Mouse (Mus musculus): Measurements from ENCODE around the gene Spic.
"Not testable (repeated sequence)": the region's sequence is repeated elsewhere in the genome, so short reads cannot be mapped to it uniquely, and the experiment has no call there.

Gene Spic

DNA sequence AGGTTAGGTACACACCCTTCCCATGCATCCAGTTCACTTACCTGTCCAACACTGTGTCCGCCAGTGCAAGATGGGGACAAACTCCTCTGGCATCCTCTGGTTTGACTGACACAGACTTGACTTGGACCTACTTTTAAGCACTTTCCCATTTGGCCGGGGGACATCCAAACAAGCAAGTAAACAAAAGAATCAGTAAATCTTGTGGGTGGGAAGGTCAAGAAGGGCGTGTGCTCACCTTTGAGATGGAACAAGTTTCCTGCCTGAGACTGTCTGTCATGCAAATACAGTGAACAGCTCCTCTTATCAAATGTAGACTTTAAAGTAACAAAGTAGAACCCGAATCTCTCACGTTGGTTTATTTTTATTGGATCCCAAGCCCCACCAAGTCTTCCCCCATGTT lies at the start of gene Spic:
Gene Spic, minus strand, starts transcription at position 91 of the 400 bp plus-strand sequence.
- DNase-seq (ENCODE audit: low spot score in 2 of 2): no peak

DNA sequence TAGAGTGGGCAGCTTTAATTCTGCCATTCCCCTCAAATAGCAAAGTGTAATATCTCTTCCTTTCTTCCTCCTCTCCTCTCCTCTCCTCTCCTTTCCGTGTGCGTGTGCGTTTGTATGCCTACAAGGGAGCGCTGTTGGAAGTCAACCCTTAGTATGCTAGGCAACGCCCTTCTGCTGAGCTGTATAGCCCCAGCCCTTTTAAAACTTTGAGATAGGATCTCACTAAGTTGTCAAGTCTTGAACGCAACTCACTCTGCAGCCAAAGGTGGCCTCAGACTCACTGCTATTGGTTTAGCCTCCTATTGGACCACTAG lies 47.5 kb upstream of the Spic start:
- no peak for DNase-seq (ENCODE audit: low spot score in 2 of 2)

DNA sequence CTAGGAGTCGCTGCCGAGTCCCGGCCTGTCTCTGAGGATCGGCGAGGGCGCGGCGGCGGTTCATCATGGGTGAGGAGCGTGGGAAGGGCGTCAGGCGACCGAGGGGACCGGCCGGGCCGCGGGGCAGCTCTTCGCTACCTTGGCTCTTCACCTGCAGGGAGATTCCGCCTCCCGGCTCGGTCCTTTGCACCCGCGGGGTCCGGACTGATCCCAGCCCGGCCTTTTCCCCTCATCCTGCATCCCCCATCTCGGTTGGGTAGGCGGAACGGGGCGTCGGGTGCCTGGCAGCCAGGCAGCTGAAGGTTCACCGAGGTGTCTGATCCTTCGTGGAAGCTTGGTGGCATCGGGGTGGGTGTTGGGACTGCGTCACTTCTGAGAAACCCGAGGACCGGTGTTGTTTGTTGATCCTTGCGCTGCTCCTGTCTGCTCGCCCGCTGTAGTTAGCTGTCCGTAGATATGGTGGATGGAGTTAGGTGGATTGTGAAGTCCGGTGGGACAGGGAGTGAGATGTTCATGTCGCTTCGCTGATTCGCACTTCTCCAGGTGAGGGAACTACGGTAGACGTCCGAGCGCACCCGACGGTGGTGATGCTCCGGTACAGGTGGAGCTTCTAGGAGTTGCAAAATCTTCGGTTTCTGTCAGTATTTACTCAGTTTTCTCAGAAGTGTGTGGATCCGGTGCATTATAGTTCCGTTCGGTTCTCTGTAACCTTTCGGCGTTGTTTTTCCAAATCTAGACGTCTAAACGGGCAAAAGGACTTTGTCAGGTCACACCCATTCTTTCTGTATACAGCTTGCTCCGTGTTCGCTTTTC lies 46.9 kb upstream of the Spic start:
- peak in 1 of 2 experiments; percentile 9 for DNase-seq (ENCODE audit: low spot score in 2 of 2)

DNA sequence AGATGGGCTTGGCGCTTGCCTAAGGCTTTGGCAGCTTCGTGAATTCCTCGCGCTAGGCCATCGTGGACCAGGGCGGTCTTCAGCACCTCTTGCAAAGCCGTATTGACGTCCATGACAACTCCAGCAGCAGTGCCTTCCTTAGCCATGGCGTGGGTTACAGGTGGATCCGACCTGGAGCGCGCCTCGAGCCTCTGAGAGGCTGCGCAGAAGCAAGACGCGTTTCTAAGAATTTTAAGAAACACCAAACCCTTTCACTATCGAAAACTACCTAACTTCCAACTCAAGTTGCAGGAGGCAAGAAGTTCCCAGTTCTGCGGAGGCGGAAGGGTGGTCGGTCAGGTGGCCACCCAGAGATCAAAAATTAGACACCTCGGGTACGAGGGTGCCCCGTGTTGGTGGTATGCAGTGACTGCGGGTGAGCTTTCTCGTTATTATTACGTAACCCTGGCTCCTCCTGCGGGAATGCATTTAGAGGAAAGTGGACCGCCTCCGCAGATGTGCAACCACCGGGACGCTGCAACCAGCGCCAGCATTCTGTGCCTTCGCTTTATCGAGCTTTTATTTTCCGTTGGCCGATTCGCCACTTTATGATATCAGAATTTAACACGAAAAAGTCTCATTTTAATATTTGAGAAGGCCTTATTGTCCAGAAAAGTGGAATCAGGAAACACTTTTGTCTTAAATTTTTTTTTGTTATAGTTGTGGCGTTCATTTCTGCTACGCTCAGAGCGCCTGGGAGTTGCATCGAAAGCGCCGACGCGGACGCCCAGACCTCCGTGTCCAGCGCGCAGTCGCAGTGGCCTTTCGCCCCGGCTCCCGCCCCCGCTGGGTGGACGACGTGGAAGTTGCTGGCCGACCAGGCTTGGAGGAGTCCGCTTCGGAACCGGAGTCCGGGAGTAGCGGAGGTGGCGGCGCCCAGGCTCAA lies 46.0 kb upstream of the Spic start, which contains the start of gene Arl1:
Gene Arl1, plus strand, starts transcription at position 288 of the 925 bp plus-strand sequence.
- peak; percentile 86 for DNase-seq (ENCODE audit: low spot score in 2 of 2)

DNA sequence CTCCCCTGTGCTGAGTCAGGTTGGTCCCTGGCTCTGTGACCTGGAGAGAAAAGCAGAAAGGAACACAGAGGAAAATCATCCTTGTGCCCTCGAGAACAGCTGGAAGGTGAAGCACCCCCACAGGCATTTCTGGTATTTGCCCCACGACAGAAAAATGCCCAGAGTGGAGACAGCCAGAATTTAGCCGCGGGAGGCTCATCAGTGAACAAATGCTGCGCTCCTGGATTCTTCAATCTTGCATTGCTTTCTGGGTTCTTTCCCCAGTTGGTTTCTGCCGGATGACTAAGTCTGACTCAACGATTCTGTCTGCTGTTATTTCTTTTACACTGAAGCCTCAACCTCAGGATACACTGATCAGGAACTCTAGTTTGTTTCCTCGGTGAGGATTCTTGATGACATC lies 43.4 kb upstream of the Spic start:
- no peak for DNase-seq (ENCODE audit: low spot score in 2 of 2)

DNA sequence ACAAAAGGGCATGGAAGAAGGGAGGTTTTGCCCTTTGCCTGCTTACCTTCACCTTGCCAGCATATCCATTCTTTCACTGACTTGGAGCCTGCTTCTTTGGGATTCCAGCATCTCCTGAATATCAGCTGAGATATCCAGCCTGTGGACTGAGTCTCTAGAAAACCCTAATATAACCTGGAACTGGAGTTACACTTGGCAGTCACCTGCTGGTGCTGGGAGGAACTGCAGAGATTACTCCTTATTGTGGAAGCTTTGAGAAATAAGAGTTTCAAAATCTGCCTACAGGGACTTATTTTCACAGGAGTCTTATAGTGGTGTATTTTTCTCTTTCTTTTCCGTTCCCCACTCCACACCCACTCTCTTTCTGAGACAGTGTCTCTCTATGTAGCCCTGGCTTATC lies 42.3 kb upstream of the Spic start:
- peak; percentile 37 to 48 for DNase-seq (ENCODE audit: low spot score in 2 of 2)

DNA sequence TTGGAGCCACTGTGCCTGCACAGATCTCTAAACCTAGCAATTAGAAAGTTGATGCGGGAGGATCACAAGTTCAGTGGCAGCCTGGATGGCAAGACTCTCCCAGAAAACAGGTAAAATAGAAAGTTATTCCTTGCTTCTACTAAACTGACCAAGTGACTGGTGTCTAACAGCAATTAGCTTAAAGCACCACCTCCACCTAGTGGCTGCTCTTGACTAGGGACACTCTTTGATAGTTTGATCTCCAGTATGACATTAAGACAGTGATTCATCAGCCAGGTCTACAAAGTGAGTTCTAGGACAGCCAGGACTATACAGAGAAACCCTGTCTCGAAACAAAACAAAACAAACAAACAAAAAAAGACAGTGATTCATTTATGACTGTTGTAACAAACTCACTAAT lies 40.5 kb upstream of the Spic start:
- DNase-seq (ENCODE audit: low spot score in 2 of 2): no peak

DNA sequence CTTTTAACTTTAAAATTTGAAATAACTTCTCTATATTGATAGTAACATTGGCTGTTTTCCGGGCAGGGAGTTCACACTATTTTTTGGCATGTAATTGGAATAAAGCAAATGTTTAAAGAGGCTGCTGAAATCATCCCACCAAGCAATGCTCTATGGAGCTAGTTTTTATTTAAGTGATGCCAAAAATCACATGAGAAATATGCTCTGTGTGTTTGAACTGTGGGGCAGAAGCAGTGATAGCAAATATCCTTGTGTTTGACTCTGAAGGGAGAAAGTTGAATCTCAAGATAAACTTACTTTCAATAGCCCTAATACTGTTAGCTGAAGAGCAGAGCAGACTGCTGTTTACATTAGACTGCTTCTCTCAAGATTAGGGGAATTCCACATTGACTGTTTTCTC lies 34.8 kb upstream of the Spic start:
- DNase-seq (ENCODE audit: low spot score in 2 of 2): no peak

DNA sequence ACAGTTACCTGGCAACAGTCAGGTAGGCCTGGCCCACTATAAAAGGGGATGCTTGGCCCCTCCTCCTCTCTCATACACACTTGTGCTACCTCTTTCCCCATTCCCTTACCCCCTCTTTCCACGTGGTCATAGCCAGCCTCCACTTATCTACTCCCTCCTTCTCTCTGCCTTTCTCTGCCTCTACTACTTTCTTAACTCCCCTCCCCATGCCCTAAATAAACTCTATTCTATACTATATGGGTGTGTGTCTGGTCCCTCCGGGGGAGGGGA lies 32.9 kb upstream of the Spic start:
- DNase-seq (ENCODE audit: low spot score in 2 of 2): no peak

DNA sequence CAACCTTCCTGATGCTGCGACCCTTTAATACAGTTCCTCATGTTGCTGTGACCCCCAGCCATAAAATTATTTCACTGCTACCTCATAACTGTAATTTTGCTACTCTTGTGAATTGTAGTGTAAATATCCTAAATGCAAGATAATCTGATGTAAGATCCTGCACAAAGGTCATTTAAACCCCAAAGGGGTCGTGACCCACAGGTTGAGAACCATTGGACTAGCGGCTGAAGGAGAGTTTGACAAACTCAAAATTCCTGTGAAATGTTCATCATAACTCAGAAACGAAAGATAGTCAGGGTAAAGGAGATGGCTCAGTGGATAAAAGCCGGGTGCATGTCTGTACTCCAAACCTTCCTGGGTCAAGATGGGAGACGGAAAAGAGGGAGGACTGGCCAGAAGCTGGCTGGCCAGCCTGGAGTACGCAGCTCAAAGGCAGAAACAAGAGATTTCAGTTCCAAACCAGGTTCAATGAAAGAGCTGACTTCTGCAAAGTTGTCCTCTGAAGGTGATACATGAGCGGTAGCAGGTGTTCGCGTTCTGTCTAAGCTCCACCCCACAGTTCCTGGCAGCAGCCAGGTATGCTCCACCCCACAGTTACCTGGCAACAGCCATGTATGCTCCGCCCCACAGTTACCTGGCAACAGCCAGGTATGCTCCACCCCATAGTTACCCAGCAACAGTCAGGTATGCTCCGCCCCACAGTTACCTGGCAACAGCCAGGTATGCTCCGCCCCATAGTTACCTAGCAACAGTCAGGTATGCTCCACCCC lies 32.4 kb upstream of the Spic start:
- no peak for DNase-seq (ENCODE audit: low spot score in 2 of 2)

DNA sequence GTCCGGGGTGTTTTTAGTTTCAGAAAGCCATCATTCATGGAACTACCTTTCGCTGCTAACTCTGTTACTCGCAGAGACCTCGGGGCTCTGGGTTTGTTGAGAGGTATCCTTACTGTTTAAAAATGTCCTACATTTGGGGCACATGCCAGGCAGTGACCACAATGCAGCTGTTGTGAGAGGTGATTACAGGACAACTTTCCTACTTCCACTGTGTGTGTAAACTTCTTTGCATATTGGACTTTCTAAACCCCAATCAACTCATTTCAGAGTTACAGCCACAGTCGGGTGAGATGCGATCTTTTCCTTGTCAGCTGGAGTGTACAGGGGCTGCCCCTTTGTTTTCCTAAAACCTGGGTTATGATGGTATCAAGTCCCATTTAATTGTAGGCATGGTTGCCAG lies 30.8 kb upstream of the Spic start:
- DNase-seq (ENCODE audit: low spot score in 2 of 2): no peak

DNA sequence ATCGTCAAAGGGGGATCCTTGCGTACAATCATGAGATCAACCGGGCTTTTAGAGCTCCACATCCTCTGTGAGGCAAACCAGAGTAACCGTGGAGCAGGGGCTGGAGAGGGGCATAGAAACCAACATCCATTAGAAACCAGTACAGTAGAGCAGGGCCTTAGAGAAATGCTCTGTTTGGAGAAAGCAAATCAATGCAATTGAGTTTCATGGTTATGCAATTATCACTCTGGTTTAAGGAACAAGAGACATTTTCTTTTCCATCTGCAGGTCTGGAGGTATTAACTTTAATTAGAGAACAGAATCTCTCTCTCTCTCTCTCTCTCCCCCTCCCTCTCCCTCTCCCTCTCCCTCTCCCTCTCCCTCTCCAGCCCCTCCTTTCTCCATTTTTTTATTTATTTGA lies 29.9 kb upstream of the Spic start:
- no peak for DNase-seq (ENCODE audit: low spot score in 2 of 2)

DNA sequence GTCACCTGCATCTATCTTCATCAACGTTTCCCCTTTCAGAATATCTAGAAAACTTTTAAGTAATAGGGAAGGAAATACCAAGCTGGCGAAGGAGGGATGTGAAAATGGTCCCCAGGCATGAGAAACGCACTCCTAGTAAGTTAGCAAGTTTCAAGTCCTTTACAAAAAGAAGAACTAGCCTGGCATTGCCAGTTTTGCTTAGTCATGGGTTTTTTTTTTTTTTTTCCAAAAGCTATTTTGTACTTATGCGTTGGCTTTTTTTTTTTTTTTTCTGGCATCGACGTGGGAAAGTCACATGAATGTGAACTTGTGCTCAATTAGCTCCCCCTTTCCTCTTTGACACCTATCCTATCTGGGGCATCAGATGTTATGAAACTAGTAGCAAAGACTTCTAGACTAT lies 27.5 kb upstream of the Spic start:
- DNase-seq (ENCODE audit: low spot score in 2 of 2): no peak

DNA sequence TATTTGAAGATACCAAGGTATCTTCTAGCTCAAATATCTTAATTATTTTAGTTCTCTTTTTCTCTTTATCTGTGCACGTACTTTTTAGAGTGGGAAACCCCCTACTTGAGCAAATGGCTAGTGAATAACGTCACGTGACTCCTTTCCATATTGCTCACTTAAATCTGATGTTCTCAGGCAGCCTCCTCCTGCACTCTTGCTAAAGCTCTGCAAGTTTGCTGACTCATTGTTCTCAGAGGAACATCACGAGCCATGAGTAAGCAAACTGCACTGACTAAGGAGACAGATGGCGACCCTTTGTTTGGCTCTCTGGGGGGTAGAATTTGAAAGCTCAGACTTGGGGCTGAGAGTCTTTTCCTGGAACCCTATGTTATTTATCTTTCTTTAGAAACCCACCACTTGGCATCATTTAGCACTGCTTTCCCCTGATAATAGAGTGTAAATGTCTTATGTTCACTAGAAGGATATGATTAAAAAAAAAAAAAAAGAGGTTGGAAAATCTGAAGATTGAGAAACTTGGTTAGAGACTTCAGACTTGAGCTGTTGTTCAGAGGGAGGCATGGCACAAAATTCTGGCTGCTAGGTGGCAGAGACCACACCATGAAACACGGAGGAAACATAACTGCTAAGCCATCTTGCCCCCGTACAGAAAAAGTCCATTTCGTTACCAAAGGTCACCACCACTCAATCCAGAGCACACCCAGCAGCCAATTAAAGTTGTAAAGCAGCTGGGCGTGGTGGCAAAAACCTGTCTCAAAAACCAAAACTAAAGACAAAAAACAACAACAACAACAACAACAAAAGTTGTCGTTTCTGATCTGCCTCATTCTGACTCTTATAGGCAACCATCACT lies 24.1 kb upstream of the Spic start:
- peak in 1 of 2 experiments; percentile 24 for DNase-seq (ENCODE audit: low spot score in 2 of 2)

DNA sequence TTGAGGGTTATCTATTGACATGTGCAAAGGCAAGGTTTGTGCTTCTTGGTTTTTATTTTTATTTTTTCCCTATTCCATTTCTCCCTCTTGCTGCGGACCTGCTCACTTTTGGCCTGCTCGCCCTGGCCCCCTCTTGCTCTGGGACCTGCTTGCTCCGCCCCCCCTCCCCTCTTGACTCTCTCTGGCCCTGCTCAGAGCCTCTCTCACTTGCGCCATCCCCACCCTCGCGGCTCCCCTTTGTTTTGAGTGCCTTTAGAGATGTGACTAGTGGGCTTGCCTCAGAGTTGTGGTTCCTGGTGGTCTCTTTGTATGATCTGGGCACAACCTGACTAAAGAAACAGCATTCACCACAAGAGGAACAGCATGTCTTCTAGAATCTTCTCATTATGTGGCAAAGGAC lies 16.1 kb upstream of the Spic start:
- DNase-seq (ENCODE audit: low spot score in 2 of 2): no peak

DNA sequence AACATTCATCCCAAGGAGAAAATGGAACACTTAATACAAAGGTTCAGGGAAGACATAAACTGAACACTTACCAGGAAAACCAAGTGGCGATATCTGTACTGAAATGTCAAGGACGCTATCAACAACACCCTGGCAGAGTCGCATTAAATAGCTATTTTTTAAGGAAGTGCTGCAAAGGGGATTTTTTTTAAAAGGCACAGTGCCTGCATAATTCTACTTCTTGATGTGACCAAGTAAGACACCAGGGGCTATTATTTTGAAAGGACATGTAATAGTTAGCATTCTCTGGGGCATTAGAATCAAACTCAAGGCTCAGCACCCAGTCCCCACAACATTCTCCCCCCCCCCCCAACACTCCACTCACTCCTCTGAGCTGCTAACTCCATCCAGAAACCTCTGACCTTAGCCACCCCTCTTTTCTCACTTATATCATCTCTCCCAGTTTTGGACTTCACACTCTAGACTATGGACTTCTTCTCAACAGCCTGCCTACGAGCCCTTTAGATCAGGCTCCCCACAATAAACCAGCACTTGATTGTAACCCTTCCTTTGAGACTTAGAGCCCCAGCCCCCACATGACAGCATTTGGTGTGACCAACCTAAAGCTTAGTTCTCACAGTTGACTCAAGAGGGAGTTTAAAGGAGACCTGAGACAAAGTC lies 1.8 kb downstream of the Spic start:
- DNase-seq (ENCODE audit: low spot score in 2 of 2): no peak

DNA sequence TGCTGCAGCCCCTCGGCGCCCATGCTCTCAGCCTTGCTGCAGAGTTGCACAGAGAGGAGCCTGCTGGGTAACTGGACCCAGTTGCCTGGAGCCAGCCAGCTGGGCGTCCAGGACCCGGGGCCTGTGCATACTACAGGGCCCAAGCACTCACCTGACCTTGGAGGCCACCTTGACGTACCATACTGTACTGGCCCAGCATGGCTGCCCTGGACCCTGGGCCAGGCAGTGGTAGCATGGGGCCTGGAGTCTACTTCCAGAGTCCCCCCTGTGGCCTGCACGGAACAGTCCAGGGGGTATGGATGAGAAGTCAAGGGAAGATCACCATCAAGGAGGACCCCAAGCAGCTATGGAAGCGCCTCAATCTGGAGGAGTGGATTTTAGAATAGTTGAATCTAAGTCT lies 12.0 kb downstream of the Spic start:
- DNase-seq (ENCODE audit: low spot score in 2 of 2): no peak

DNA sequence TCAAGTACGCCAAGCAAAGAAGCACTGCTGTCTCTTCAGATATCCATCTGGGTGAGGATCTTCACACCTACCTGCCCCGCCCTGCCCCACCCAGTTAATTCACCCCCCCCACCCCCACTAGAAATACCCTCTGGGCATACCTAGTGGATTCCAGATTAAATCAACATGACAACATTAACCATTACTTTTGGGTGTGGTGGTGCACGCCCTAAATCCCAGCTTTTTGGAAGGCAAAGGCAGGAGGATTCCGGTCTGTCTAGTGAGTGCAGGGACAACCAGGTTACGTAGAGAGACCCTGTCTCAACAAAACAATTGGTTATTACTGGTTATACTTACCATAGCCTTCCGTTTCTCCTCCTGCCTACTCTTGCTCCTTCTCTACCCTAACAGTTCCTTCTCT lies 12.7 kb downstream of the Spic start:
- DNase-seq (ENCODE audit: low spot score in 2 of 2): no peak

DNA sequence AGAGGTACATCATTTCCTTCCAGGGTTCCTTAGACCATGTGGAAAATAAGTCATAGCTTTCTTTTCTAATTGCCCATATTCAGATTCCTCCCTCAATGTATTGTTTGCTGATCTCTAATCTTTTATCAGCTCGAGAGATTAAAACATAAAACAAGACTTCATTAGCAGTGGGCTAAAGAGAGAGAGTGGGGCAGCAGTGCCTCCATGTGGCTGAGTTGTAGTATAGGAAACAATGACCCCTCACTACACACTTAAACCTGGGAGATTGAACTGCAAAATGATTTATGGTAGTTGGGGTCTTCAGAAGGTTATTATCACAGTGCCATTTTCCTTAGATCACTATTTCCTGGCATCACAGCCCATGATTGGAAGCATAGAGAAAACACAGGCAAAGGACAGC lies 15.1 kb downstream of the Spic start:
- DNase-seq (ENCODE audit: low spot score in 2 of 2): peak in 1 of 2 experiments; percentile 4

DNA sequence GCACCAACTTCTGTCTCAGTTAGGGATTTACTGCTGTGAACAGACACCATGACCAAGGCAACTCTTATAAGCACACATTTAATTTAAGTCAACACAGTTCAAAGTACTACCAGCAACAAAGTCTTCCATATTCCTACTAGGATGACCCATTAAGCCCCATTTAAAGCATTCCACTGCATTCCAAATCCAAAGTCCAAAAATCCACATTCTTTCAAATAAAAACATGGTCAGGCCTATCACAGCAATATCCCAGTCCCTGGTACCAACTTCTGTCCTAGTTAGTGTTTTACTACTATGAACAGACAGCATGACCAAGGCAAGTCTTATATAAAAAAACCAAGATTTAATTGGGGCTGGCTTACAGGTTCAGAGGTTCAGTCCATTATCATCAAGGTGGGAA lies 21.0 kb downstream of the Spic start:
- not testable (repeated sequence) for DNase-seq (ENCODE audit: low spot score in 2 of 2)

DNA sequence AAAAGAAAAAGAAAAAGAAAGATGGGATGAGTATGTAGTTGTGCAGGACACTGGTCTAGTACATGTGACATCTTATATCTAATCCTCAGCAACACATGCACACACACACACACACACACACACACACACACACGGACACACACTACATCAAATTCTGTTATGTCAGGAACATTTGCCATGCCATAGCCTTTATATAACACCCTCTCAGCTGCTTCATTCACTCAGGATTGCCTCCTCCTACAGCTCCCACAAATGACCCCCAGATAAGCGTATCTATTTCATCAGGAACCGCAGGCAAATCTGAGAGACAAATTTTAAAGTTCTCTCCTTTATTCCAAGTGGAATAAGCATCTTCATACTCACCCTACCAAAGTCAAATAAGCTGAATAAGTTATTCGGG lies 25.9 kb downstream of the Spic start:
- DNase-seq (ENCODE audit: low spot score in 2 of 2): no peak
